23 mouse cellular contexts compared by ENCODE assay signal in the genomic region with DNA sequence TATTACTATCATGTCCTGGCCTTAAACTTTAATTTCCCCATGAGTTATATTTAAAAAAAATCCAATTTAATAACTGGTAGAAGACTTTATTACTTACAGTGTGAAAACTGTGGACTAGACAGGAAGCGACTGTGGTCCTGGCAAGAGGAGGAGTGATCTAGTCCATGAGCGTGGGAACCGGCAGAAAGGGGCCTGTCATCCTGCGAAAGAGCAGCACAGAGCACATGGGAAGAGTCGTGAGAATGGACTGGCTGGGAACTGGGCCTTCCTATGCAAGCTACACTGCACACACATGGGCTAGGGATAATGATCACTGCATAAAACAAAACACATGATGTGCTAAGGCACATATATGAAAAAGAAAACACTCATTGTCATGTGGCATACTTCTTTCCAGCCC.
"Had no signal": no experiment of that assay in that cellular context is flagged by ENCODE, and none has a peak within 500 bp of the region (broad histone marks: within the 10 kb centered on the region; RNA-seq: fewer than 3 reads in every experiment).

No protein-coding gene starts in this region.

- DNase-seq: kidney, adult 2 months; kidney, postnatal 25 days; layer of hippocampus, adult 9-11 months; layer of hippocampus, postnatal 36 days; left cerebral cortex, postnatal 4 days; liver, postnatal 0 days; thymus, adult 2 months; thymus, postnatal 14 days; thymus, postnatal 4 days had no signal

- H3K27ac ChIP-seq: kidney, postnatal 0 days; layer of hippocampus, adult 2 months; left cerebral cortex, adult 2 months; limb, embryonic 12.5 days; limb, embryonic 15.5 days; liver, embryonic 14.5 days; macrophage; midbrain, embryonic 12.5 days; midbrain, embryonic 15.5 days; neural tube, embryonic 13.5 days; stomach, postnatal 0 days had no signal

- ATAC-seq: intestine, postnatal 0 days; liver, postnatal 0 days; lung, postnatal 0 days; midbrain, embryonic 15.5 days had no signal

- H3K9me3 ChIP-seq: limb, embryonic 12.5 days; limb, embryonic 15.5 days; midbrain, embryonic 12.5 days; midbrain, embryonic 15.5 days; neural tube, embryonic 13.5 days had no signal

- H3K4me3 ChIP-seq: layer of hippocampus, adult 2 months; left cerebral cortex, adult 2 months; limb, embryonic 12.5 days; limb, embryonic 15.5 days; midbrain, embryonic 12.5 days; midbrain, embryonic 15.5 days; neural tube, embryonic 13.5 days had no signal

- H3K27me3 ChIP-seq: limb, embryonic 12.5 days; limb, embryonic 15.5 days; midbrain, embryonic 12.5 days; midbrain, embryonic 15.5 days; neural tube, embryonic 13.5 days had no signal

- H3K4me1 ChIP-seq: limb, embryonic 12.5 days; limb, embryonic 15.5 days; midbrain, embryonic 12.5 days; midbrain, embryonic 15.5 days; neural tube, embryonic 13.5 days had no signal

- H3K4me2 ChIP-seq: limb, embryonic 12.5 days; limb, embryonic 15.5 days; liver, embryonic 11.5 days; midbrain, embryonic 12.5 days; midbrain, embryonic 15.5 days; neural tube, embryonic 13.5 days had no signal

- H3K9ac ChIP-seq: limb, embryonic 12.5 days; limb, embryonic 15.5 days; liver, embryonic 14.5 days; liver, postnatal 0 days; midbrain, embryonic 12.5 days; midbrain, embryonic 15.5 days; neural tube, embryonic 13.5 days had no signal

- H3K36me3 ChIP-seq: limb, embryonic 12.5 days; limb, embryonic 15.5 days; midbrain, embryonic 12.5 days; midbrain, embryonic 15.5 days; neural tube, embryonic 13.5 days had no signal
